Mouse (Mus musculus) ovary, postnatal 10 days (tissue): ENCODE results near the gene Scamp3.
A peak's percentile ranks its signal among the peaks of the same experiment; 100 is the strongest.

ENCODE experiments used
- DNase-seq: peaks from one replicate; pipeline ENCODE4 v3.0.0; 2022; ENCODE audit warnings: low spot score

Gene Scamp3

GRCm38 (mm10) chr3:89227307-89228179, 50.3 kb downstream of the Scamp3 start:
- peak; percentile 83 for DNase-seq

DNA sequence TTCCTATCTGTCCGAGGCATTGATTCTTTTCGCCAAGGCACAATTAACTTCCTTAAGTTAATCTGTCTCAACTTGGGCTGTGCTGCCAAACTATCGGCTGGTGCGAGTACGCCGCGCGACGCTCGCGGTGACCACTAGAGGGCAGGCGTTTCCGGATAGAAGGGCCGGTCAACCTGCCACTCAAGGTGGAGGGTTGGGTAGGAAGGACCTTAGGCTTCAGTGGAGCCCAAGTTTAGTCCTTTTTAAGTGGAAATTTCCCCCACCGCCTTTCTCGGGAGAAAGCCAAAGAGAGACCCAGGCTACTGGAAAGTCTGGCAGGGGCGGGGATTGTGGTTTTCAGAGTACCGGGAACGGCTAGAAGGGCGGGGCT, 50.9 kb downstream of the Scamp3 start:
- DNase-seq: peak; percentile 82

- DNase-seq: no peak
Observed at GRCm38 (mm10) chr3:89228836-89229235, 51.6 kb downstream of the Scamp3 start, which contains the start of gene Muc1. Gene Muc1, plus strand, starts transcription at chr3:89229057.

DNA sequence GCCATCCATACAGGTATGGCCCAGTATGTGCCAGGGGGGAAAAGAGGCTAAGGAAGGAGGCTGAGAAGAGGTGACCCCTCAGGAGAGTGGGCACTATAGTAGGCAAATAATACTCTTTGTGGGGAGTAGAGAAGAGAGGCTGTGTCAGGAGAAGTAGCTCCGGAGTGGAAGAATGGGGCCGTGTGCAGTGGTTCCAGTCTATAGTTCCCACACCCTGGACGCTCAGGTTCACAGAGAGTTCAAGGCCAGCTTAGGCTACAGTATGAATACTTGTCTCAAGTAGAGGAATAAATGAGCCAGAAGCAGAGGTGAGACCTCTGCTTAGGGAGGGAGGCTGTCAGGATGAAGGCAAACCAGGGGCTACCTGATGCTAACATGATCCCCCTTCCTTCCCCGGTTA, 52.0 kb downstream of the Scamp3 start:
- DNase-seq: no peak

DNA sequence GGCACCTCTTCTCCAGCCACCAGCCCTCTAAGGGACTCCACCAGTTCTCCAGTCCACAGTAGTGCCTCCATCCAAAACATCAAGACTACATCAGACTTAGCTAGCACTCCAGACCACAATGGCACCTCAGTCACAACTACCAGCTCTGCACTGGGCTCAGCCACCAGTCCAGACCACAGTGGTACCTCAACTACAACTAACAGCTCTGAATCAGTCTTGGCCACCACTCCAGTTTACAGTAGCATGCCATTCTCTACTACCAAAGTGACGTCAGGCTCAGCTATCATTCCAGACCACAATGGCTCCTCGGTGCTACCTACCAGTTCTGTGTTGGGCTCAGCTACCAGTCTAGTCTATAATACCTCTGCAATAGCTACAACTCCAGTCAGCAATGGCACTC, 53.3 kb downstream of the Scamp3 start:
- DNase-seq: no peak

GRCm38 (mm10) chr3:89231345-89231744, 54.1 kb downstream of the Scamp3 start:
- no peak for DNase-seq

GRCm38 (mm10) chr3:89231772-89232275, 54.6 kb downstream of the Scamp3 start:
- DNase-seq: no peak
